Comparison of ENCODE assay signal across 8 mouse cellular contexts in genomic region chr2:129593141-129593875, GRCm38 (mm10). TPM values are rescaled to one million over a fixed set of nuclear protein-coding genes. Genes with fewer than 3 reads are reported as not detected.
DNase-seq lines count a peak whose midpoint lies in the region; ATAC-seq and TF ChIP-seq lines count a peak whose summit lies in the region.

No protein-coding gene starts in this region.

- peak; percentile 80 to 81 for DNase-seq in adrenal gland, adult 18-20 months (ENCODE audit: low spot score in 2 of 2)
- peak; percentile 63 to 78 for DNase-seq in cerebellum, postnatal 4 days (ENCODE audit: low spot score in 2 of 2)
- peak; percentile 90 for DNase-seq in gastrocnemius, adult 2 months
- DNase-seq in left cerebral cortex, adult 2 months (ENCODE audit: extremely low spot score in 1 of 2, low spot score in 2 of 2): peak; percentile 85 to 89
- DNase-seq in lung, postnatal 36 days: peak; percentile 65
- peak; percentile 92 for DNase-seq in right cerebral cortex, postnatal 25 days
- no peak for DNase-seq in MN1 (ENCODE audit: low spot score)

- H3K4me2 ChIP-seq in hindbrain, embryonic 15.5 days: peak overlapping the region; percentile 81

- WGBS in hindbrain, embryonic 15.5 days: 1% methylated on average over 40 of the region's 77 CpGs

- no peaks in the 10 kb centered on the region for H3K36me3 ChIP-seq in hindbrain, embryonic 15.5 days

- peak; percentile 87 for ATAC-seq in hindbrain, embryonic 15.5 days (ENCODE audit: low FRiP score, low read depth)

- H3K9ac ChIP-seq in hindbrain, embryonic 15.5 days: peak overlapping the region; percentile 72

- peak overlapping the region; percentile 91 for H3K27ac ChIP-seq in gastrocnemius, adult 2 months
- peak overlapping the region; percentile 86 for H3K27ac ChIP-seq in hindbrain, embryonic 15.5 days (replicated peaks)
- H3K27ac ChIP-seq in left cerebral cortex, adult 2 months: peak overlapping the region; percentile 99

- no peaks in the 10 kb centered on the region for H3K9me3 ChIP-seq in hindbrain, embryonic 15.5 days

- intact Hi-C loops in gastrocnemius, adult 2 months (cut with DNase I): no loop called here
- intact Hi-C loops in left cerebral cortex, adult 2 months (cut with DNase I): loop anchor here (1.0 kb wide), 2 partner anchors 19 to 91 kb away; no protein-coding TSS in a partner anchor

- H3K27me3 ChIP-seq in hindbrain, embryonic 15.5 days: no peaks in the 10 kb centered on the region

- peak overlapping the region; percentile 87 for H3K4me3 ChIP-seq in gastrocnemius, adult 2 months
- peak overlapping the region; percentile 75 for H3K4me3 ChIP-seq in hindbrain, embryonic 15.5 days
- peak overlapping the region; percentile 68 for H3K4me3 ChIP-seq in left cerebral cortex, adult 2 months

- peaks cover 42% of the 10 kb centered on the region for H3K4me1 ChIP-seq in hindbrain, embryonic 15.5 days (replicated peaks)

- peak; percentile 11; the same call in 1 of the 2 replicates for TF ChIP-seq CTCF in gastrocnemius, adult 2 months (IDR thresholded peaks at IDR 0.05)
- no peak; the same call in 1 of the 2 replicates for TF ChIP-seq CTCF in left cerebral cortex, adult 2 months (IDR thresholded peaks at IDR 0.05)

RNA-seq across cellular contexts. Expression of gene Sirpa, which starts 0.7 kb away (rescaled TPM):
- total RNA-seq in adrenal gland, adult 18-20 months (2021): 10 to 100 TPM; 42.1 to 60.6 TPM
- total RNA-seq in gastrocnemius, adult 2 months (2021): 1 to 10 TPM; 5.0 to 7.4 TPM
- polyA plus RNA-seq in hindbrain, embryonic 15.5 days (2015; fragmentation: Nextera tagmentation; extraction: Ambion mirVana): 31.7 and 35.1 TPM in 2 replicates
- total RNA-seq in left cerebral cortex, adult 2 months (2021): 100 to 1,000 TPM; 375 to 384 TPM

RNA-seq across cellular contexts. Expression of gene F830045P16Rik, which starts 56.9 kb away (rescaled TPM):
- total RNA-seq in adrenal gland, adult 18-20 months (2021): not detected
- total RNA-seq in gastrocnemius, adult 2 months (2021): not detected
- not detected in 2 replicates for polyA plus RNA-seq in hindbrain, embryonic 15.5 days (2015; fragmentation: Nextera tagmentation; extraction: Ambion mirVana)
- total RNA-seq in left cerebral cortex, adult 2 months (2021): 1 to 10 TPM in 1 of 2 experiments, under 1 TPM in 1; 0.47 to 1.3 TPM

Comparison
In these comparisons a context has a peak if more than half of its experiments do, and no peak if none do; other contexts are left out.
1. RNA of gene Sirpa, which starts 0.7 kb away (total RNA-seq): 375 to 384 TPM in left cerebral cortex, adult 2 months; 42.1 to 60.6 TPM in adrenal gland, adult 18-20 months and 5.0 to 7.4 TPM in gastrocnemius, adult 2 months; every median in the first group is over 4 times any median in the second.
2. Peak in every context shown above with its lines, with median percentiles within 50 percentile points of each other: H3K27ac ChIP-seq and H3K4me3 ChIP-seq.